Mouse (Mus musculus) brown adipose tissue, adult 24 weeks (tissue): ENCODE measurements around the gene Mvd. TPM values are rescaled to one million over a fixed set of nuclear protein-coding genes. Genes with fewer than 3 reads are reported as not detected.
A peak's percentile ranks its signal among the peaks of the same experiment; 100 is the strongest.

ENCODE experiments used
- H3K27ac ChIP-seq: fragments of 200-500 bp; replicated peaks from 2 replicates; pipeline ENCODE4 v1.5.1; 2012; ENCODE audit warnings: low read depth, mild to moderate bottlenecking, low read length
- H3K4me1 ChIP-seq: fragments of 200-500 bp; 2 replicates; pipeline ENCODE4 v1.6.1; 2012; ENCODE audit warnings: low read length, mixed read lengths; ENCODE audit not compliant: control insufficient read depth, insufficient read depth, insufficient read length
- H3K4me3 ChIP-seq: fragments of 200-500 bp; 2 replicates; pipeline ENCODE4 v1.5.1; 2012; ENCODE audit warnings: low read depth, mild to moderate bottlenecking, low read length, moderate library complexity; ENCODE audit not compliant: insufficient read depth
- polyA plus RNA-seq: library from polyadenylated mRNA; stranded (reverse); fragments of >200 nt; gene quantifications from 2 replicates; pipeline ENCODE4 v1.2.4, GENCODE M21; 2012; ENCODE audit not compliant: missing spikeins, insufficient read depth, insufficient read length

Gene Mvd
- polyA plus RNA-seq = 10.0 and 16.3 TPM in 2 replicates

GRCm38 (mm10) chr8:122443262-122444006 lies at the start of gene Mvd:
Gene Mvd (minus strand): TSS chr8:122443422.
- Histone ChIP-seq H3K27ac (peak within 1 kb of the TSS; percentile 67), H3K4me1 (no peaks in the 10 kb centered on the region; the same call in 1 of the 2 replicates), H3K4me3 (peak within 1 kb of the TSS; percentile 69)

GRCm38 (mm10) chr8:122488387-122488786 lies 45.2 kb upstream of the Mvd start:
- H3K27ac ChIP-seq = no peak overlapping the region
- no peak overlapping the region for H3K4me3 ChIP-seq
- H3K4me1 ChIP-seq = no peaks in the 10 kb centered on the region

GRCm38 (mm10) chr8:122484831-122485230 lies 41.6 kb upstream of the Mvd start:
- H3K4me3 ChIP-seq = no peak overlapping the region
- H3K4me1 ChIP-seq = no peaks in the 10 kb centered on the region
- H3K27ac ChIP-seq = no peak overlapping the region

- Histone ChIP-seq H3K4me1 (no peaks in the 10 kb centered on the region), H3K27ac (no peak overlapping the region), H3K4me3 (no peak overlapping the region)
These were observed 40.7 kb upstream of the Mvd start for GRCm38 (mm10) chr8:122483877-122484276.

- Histone ChIP-seq H3K27ac (no peak overlapping the region), H3K4me3 (no peak overlapping the region), H3K4me1 (no peaks in the 10 kb centered on the region)
These were observed 39.2 kb upstream of the Mvd start for GRCm38 (mm10) chr8:122482448-122482847.

GRCm38 (mm10) chr8:122475580-122476320 lies 32.5 kb upstream of the Mvd start, which contains the start of the genes Rnf166 and Ctu2:
Gene Rnf166 (minus strand): TSS chr8:122476064.
Gene Ctu2 (plus strand): TSS chr8:122476143.
- peak within 1 kb of the TSS; percentile 71 for H3K27ac ChIP-seq
- H3K4me3 ChIP-seq = peak within 1 kb of the TSS; percentile 99
- H3K4me1 ChIP-seq = no peaks in the 10 kb centered on the region; the same call in 1 of the 2 replicates

GRCm38 (mm10) chr8:122474951-122475560 lies 31.8 kb upstream of the Mvd start:
- H3K4me1 ChIP-seq = no peaks in the 10 kb centered on the region; the same call in 1 of the 2 replicates
- peak overlapping the region; percentile 45 for H3K27ac ChIP-seq
- H3K4me3 ChIP-seq = peak overlapping the region; percentile 99

- Histone ChIP-seq H3K4me3 (no peak overlapping the region), H3K4me1 (no peaks in the 10 kb centered on the region; the same call in 1 of the 2 replicates), H3K27ac (peak overlapping the region; percentile 24; the same call in 1 of the 2 replicates)
These were observed 30.7 kb upstream of the Mvd start for GRCm38 (mm10) chr8:122473911-122474421.

- no peak overlapping the region for H3K4me3 ChIP-seq
- H3K27ac ChIP-seq = no peak overlapping the region
- no peaks in the 10 kb centered on the region; the same call in 1 of the 2 replicates for H3K4me1 ChIP-seq
These were observed 27.5 kb upstream of the Mvd start for GRCm38 (mm10) chr8:122470691-122471090.

- Histone ChIP-seq H3K4me1 (no peaks in the 10 kb centered on the region; the same call in 1 of the 2 replicates), H3K4me3 (no peak overlapping the region)
These were observed 26.7 kb upstream of the Mvd start for GRCm38 (mm10) chr8:122469965-122470364.

GRCm38 (mm10) chr8:122469407-122469806 lies 26.2 kb upstream of the Mvd start:
- Histone ChIP-seq H3K27ac (no peak overlapping the region), H3K4me3 (no peak overlapping the region), H3K4me1 (no peaks in the 10 kb centered on the region)

More at GRCm38 (mm10) chr8:122469965-122470364, 26.7 kb upstream of the Mvd start:
- H3K27ac ChIP-seq = no peak overlapping the region

GRCm38 (mm10) chr8:122467816-122468215 lies 24.6 kb upstream of the Mvd start:
- peaks cover 8% of the 10 kb centered on the region for H3K4me1 ChIP-seq
- H3K27ac ChIP-seq = no peak overlapping the region
- no peak overlapping the region for H3K4me3 ChIP-seq

- Histone ChIP-seq H3K27ac (no peak overlapping the region), H3K4me1 (peaks cover 19% of the 10 kb centered on the region), H3K4me3 (no peak overlapping the region)
These were observed 21.8 kb upstream of the Mvd start for GRCm38 (mm10) chr8:122464985-122465384.

GRCm38 (mm10) chr8:122463651-122464640 lies 20.7 kb upstream of the Mvd start:
- Histone ChIP-seq H3K4me3 (no peak overlapping the region), H3K4me1 (peaks cover 20% of the 10 kb centered on the region), H3K27ac (no peak overlapping the region)
